Mouse (Mus musculus) erythroblast, embryonic 14.5 days (primary cell): ENCODE data around the gene Ppargc1a.

Experiments used
- GATA1 ChIP-seq: IDR thresholded peaks from 2 replicates; pipeline ENCODE4 v1.6.1; 2012; ENCODE audit warnings: low read length, inconsistent platforms, mixed read lengths
- TAL1 ChIP-seq: IDR thresholded peaks from 3 replicates; pipeline ENCODE4 v1.6.1; 2012; ENCODE audit warnings: low read length, inconsistent platforms, mixed read lengths

DNA sequence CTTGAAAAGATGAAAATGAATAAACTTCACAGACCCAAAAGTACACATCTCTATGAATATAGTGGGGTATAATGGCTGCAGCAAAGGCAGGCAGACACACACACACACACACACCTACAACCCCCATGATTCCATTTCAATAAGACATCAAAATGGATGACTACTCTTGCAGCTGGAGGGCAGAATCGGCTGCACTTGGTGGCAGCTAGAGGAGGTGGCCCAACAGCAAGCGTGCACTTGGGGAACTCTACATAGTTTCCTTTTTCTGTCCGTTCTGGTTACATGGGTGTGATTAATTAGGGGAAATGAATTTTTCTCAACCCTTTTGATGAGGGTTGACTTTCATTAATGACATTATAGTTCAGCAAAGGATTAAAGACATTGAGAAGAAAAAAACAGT is 4.0 kb downstream of the Ppargc1a start:
- TF ChIP-seq GATA1 (no peak), TAL1 (no peak)
